Comparison of ENCODE assay signal across 19 mouse cellular contexts in genomic region chr11:111961846-111962245, GRCm38 (mm10).
DNase-seq lines count a peak whose midpoint lies in the region; ATAC-seq and TF ChIP-seq lines count a peak whose summit lies in the region.
"Had no signal": no experiment of that assay in that cellular context is flagged by ENCODE, and none has a peak within 500 bp of the region (broad histone marks: within the 10 kb centered on the region; RNA-seq: fewer than 3 reads in every experiment).

No protein-coding gene starts in this region.

- peak; percentile 47 for DNase-seq in embryo, embryonic 11 days
- DNase-seq in embryo, embryonic 9.5 days (ENCODE audit: extremely low spot score) = no peak
- peak; percentile 18 for DNase-seq in lung, embryonic 14.5 days
- DNase-seq in lung, postnatal 14 days = no peak
- peak; percentile 29 for DNase-seq in hindbrain, embryonic 14.5 days (ENCODE audit: low spot score)
- peak; percentile 59 for DNase-seq in mesoderm, embryonic 11.5 days (ENCODE audit: low read depth, low spot score)
- no peak for DNase-seq in heart, postnatal 4 days
- DNase-seq: adrenal gland, postnatal 14 days; cerebellum, adult 18-20 months; cerebellum, postnatal 36 days; gastrocnemius, postnatal 10 days; heart, adult 2 months; kidney, postnatal 10 days; lung, adult 18-20 months; thymus, adult 18-20 months had no signal

- no peak for ATAC-seq in lung, embryonic 14.5 days (ENCODE audit: insufficient read depth)
- no peak for ATAC-seq in hindbrain, embryonic 14.5 days (ENCODE audit: low FRiP score)
- ATAC-seq in midbrain, embryonic 15.5 days (replicated peaks) = no peak

- 36% methylated on average over 2 of the region's 2 CpGs for WGBS in lung, embryonic 14.5 days
- 48% methylated on average over 2 of the region's 2 CpGs for WGBS in hindbrain, embryonic 14.5 days
- 54% methylated on average over 2 of the region's 2 CpGs for WGBS in midbrain, embryonic 15.5 days

- H3K4me1 ChIP-seq in lung, embryonic 14.5 days (ENCODE audit: insufficient read depth) = no peaks in the 10 kb centered on the region
- peaks cover 9% of the 10 kb centered on the region for H3K4me1 ChIP-seq in hindbrain, embryonic 14.5 days (replicated peaks; ENCODE audit: control insufficient read depth, insufficient read depth, low read length)
- no peaks in the 10 kb centered on the region; the same call in 1 of the 2 replicates for H3K4me1 ChIP-seq in midbrain, embryonic 15.5 days
- H3K4me1 ChIP-seq: neural tube, embryonic 12.5 days had no signal

- no peak overlapping the region for H3K4me2 ChIP-seq in lung, embryonic 14.5 days
- no peak overlapping the region for H3K4me2 ChIP-seq in hindbrain, embryonic 14.5 days (replicated peaks)
- no peak overlapping the region for H3K4me2 ChIP-seq in midbrain, embryonic 15.5 days
- H3K4me2 ChIP-seq: neural tube, embryonic 12.5 days had no signal

- H3K27me3 ChIP-seq in lung, embryonic 14.5 days (ENCODE audit: insufficient read depth, low read length) = no peaks in the 10 kb centered on the region
- no peaks in the 10 kb centered on the region for H3K27me3 ChIP-seq in hindbrain, embryonic 14.5 days (ENCODE audit: control insufficient read depth, insufficient read depth, low read length)
- no peaks in the 10 kb centered on the region for H3K27me3 ChIP-seq in midbrain, embryonic 15.5 days (replicated peaks)
- H3K27me3 ChIP-seq: CH12.LX; neural tube, embryonic 12.5 days had no signal

- H3K36me3 ChIP-seq in lung, embryonic 14.5 days (ENCODE audit: insufficient read depth) = no peaks in the 10 kb centered on the region
- no peaks in the 10 kb centered on the region for H3K36me3 ChIP-seq in hindbrain, embryonic 14.5 days (replicated peaks; ENCODE audit: control insufficient read depth, insufficient read depth)
- H3K36me3 ChIP-seq in midbrain, embryonic 15.5 days (replicated peaks) = no peaks in the 10 kb centered on the region
- H3K36me3 ChIP-seq: neural tube, embryonic 12.5 days had no signal

- H3K27ac ChIP-seq in lung, embryonic 14.5 days (ENCODE audit: low read depth) = no peak overlapping the region
- H3K27ac ChIP-seq in hindbrain, embryonic 14.5 days = no peak overlapping the region
- H3K27ac ChIP-seq in midbrain, embryonic 15.5 days = no peak overlapping the region
- H3K27ac ChIP-seq: heart, adult 2 months; macrophage; neural tube, embryonic 12.5 days had no signal

- H3K9ac ChIP-seq in lung, embryonic 14.5 days = no peak overlapping the region
- H3K9ac ChIP-seq in hindbrain, embryonic 14.5 days = no peak overlapping the region
- H3K9ac ChIP-seq in midbrain, embryonic 15.5 days = no peak overlapping the region
- H3K9ac ChIP-seq: neural tube, embryonic 12.5 days had no signal

- H3K9me3 ChIP-seq in lung, embryonic 14.5 days (ENCODE audit: low read depth, low read length) = no peaks in the 10 kb centered on the region
- no peaks in the 10 kb centered on the region for H3K9me3 ChIP-seq in hindbrain, embryonic 14.5 days (ENCODE audit: control insufficient read depth, low read length)
- H3K9me3 ChIP-seq in midbrain, embryonic 15.5 days = no peaks in the 10 kb centered on the region
- H3K9me3 ChIP-seq: neural tube, embryonic 12.5 days had no signal

- no peak for TF ChIP-seq CTCF in lung, embryonic 14.5 days (IDR thresholded peaks at IDR 0.05; ENCODE audit: low read depth)

- no peak overlapping the region for H3K4me3 ChIP-seq in lung, embryonic 14.5 days (ENCODE audit: low read depth, low read length)
- H3K4me3 ChIP-seq in hindbrain, embryonic 14.5 days (replicated peaks; ENCODE audit: low read length) = no peak overlapping the region
- no peak overlapping the region for H3K4me3 ChIP-seq in midbrain, embryonic 15.5 days
- H3K4me3 ChIP-seq: heart, adult 2 months; neural tube, embryonic 12.5 days had no signal

Comparison
In these comparisons a context has a peak if more than half of its experiments do, and no peak if none do; other contexts are left out.
1. DNase-seq: peak in embryo, embryonic 11 days (single experiment), lung, embryonic 14.5 days (single experiment), hindbrain, embryonic 14.5 days (single experiment) and mesoderm, embryonic 11.5 days (single experiment); none in embryo, embryonic 9.5 days (single experiment), lung, postnatal 14 days (single experiment) and heart, postnatal 4 days (single experiment).